Mouse (Mus musculus) cerebellum, adult 11 months (tissue): ENCODE data around the gene Dars.

ENCODE experiments used
- DNase-seq: peaks from one replicate; pipeline ENCODE4 v3.0.0; 2022

The Dars gene

GRCm38 (mm10) chr1:128416584-128417532 lies at the start of gene Dars:
Gene Dars, minus strand, starts transcription at chr1:128417368.
- DNase-seq, result peak; percentile 91

GRCm38 (mm10) chr1:128466828-128467227 lies 49.7 kb upstream of the Dars start:
- DNase-seq, result no peak

- DNase-seq, result no peak
Measured at GRCm38 (mm10) chr1:128463478-128463877, 46.3 kb upstream of the Dars start.

GRCm38 (mm10) chr1:128462389-128462788 lies 45.2 kb upstream of the Dars start:
- DNase-seq, result no peak

- DNase-seq, result no peak
Measured at GRCm38 (mm10) chr1:128460780-128461179, 43.6 kb upstream of the Dars start.

GRCm38 (mm10) chr1:128459439-128459838 lies 42.3 kb upstream of the Dars start:
- no peak for DNase-seq

GRCm38 (mm10) chr1:128459011-128459410 lies 41.8 kb upstream of the Dars start:
- DNase-seq, result no peak

GRCm38 (mm10) chr1:128456844-128457445 lies 39.8 kb upstream of the Dars start:
- no peak for DNase-seq

- no peak for DNase-seq
Measured at GRCm38 (mm10) chr1:128456271-128456670, 39.1 kb upstream of the Dars start.

- DNase-seq, result no peak
Measured at GRCm38 (mm10) chr1:128452210-128452609, 35.0 kb upstream of the Dars start.

GRCm38 (mm10) chr1:128451183-128451582 lies 34.0 kb upstream of the Dars start:
- DNase-seq, result no peak

- no peak for DNase-seq
Measured at GRCm38 (mm10) chr1:128447206-128447902, 30.2 kb upstream of the Dars start.

- no peak for DNase-seq
Measured at GRCm38 (mm10) chr1:128443890-128444839, 27.0 kb upstream of the Dars start.

GRCm38 (mm10) chr1:128441129-128441473 lies 23.9 kb upstream of the Dars start:
- DNase-seq, result no peak

- DNase-seq, result no peak
Measured at GRCm38 (mm10) chr1:128440386-128441128, 23.4 kb upstream of the Dars start.

- DNase-seq, result no peak
Measured at GRCm38 (mm10) chr1:128439618-128440017, 22.4 kb upstream of the Dars start.

- no peak for DNase-seq
Measured at GRCm38 (mm10) chr1:128438526-128438925, 21.4 kb upstream of the Dars start.

GRCm38 (mm10) chr1:128437276-128437675 lies 20.1 kb upstream of the Dars start:
- no peak for DNase-seq

GRCm38 (mm10) chr1:128436015-128436414 lies 18.8 kb upstream of the Dars start:
- no peak for DNase-seq

- DNase-seq, result no peak
Measured at GRCm38 (mm10) chr1:128435551-128435950, 18.4 kb upstream of the Dars start.

- DNase-seq, result no peak
Measured at GRCm38 (mm10) chr1:128424928-128425327, 7.8 kb upstream of the Dars start.

GRCm38 (mm10) chr1:128417533-128417888 lies 343 bp upstream of the Dars start:
- DNase-seq, result peak; percentile 34
